Mouse (Mus musculus): ENCODE measurements around the gene Vsir.

Vsir gene

DNA sequence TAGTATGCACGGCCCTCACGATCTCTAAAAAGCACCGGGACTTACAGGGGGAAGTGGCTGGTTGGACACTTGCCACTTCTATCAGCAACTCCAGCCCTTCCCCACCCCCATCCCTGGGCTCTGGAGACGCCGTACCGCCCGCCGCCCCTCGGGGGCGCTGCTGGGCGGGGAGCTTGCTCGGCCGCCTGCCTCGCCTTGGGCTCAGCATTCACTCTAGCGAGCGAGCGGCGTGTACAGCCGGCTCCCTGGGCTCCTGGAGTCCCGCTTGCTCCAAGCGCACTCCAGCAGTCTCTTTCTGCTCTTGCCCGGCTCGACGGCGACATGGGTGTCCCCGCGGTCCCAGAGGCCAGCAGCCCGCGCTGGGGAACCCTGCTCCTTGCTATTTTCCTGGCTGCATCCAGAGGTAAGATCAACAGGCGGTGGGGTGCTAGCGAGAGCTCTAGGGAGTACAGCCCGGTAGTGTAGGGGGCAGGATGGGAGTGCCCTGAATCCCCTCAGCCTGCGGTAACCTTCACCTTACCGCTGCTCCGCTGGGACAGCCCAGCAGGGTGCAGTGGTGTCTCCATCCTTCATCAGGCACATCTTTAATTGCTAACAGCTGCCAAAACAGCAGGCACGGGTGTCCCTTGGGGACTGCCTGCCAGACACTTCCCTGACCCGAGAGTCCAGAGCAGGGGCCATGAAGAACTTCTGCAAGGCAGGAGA lies at the start of gene Vsir:
Gene Vsir (plus strand): TSS at position 151 of the 705 bp plus-strand sequence.
- peak; percentile 80 for DNase-seq (ENCODE audit: low read depth, low spot score)

DNA sequence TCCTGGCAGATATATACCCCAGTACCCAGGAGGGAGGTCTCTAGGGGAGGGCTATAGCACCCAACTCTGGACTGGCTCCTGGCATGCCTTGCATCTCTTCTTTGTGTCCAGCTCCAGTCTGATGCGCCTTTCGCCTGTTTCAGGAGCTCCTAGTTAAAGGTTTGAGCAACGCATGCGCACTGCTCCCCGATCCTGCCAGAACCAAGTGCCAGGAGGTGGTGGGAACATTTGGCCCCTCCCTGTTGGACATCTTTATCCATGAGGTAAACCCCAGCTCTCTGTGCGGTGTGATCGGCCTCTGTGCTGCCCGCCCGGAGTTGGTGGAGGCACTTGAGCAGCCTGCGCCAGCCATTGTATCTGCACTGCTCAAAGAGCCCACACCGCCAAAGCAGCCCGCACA lies 47.0 kb upstream of the Vsir start:
- DNase-seq (ENCODE audit: low read depth, low spot score): peak; percentile 82

DNA sequence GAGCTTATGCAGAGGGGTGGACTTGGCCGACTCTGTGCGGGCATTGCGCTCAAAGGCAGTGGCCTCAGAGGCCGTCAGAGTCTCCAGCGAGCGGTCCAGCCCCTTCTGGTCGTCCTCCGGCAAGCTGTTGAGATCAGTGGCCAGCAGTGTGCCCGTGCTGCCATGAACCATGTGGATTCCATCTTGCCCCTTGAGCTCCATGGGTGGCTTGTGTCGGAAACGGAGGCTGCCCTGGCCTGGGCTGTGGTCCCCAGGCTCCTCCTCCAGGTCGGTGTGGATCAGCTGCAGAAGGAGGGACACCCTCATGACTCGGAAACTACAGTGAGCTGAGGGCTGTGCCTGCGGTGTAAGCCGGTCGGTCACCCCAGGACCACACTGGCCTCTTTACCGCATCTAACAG lies 43.2 kb upstream of the Vsir start:
- no peak for DNase-seq (ENCODE audit: low read depth, low spot score)

DNA sequence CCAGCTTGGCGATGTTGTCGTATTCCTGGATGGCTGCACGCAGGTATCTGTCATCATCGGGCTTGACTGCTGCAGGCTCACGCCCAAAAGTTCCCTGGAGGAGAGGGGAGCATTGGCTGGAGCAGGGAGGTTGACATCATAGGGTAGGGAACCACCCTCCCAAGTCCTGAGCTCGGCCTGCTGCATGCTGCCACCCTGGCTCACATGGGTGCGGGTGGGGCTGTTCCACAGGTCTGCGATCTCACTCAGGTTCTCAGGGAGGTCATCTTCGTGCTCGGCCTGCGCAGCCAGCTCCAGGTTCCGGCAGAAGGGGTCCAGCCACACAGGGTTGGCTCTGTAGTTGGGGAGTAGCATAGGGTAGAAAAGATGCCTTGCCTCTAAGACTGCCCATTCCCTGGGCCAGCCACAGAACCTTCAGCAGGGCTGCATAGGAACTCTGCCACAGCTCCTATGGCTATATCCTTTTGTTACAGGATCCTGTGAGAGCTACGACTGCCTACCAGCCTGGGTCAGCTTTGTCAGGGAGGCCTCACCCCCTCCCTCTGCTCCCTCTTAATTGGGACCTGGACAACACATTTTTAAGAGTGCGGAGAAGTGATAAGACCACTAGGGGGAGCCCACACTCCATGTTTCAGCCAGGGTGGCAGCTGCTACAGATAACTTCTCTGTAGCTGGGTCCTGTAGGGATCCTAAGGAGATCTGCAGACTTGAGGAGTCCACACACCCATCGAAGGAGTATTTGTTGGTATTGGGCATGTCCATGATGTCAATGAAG lies 41.6 kb upstream of the Vsir start:
- peak; percentile 86 for DNase-seq (ENCODE audit: low read depth, low spot score)

DNA sequence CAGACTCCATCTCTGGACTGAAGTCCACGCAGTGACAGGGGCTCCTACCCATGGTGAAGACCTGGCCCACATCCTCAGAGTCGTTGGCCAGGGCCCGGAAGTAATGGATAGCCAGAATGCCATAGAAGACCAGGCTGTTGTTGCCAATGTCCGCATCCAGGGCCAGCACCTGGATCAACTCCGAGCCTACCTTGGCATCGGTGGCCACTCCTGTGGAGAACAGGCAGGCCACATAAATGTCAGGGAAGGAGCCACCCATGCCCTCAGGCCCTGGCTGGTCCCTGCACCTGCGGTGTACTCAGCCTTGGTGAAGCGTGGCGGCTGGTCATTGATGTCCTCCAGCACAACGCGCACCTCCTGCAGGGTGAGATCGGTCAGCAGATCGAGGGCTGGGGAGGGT lies 36.0 kb upstream of the Vsir start:
- DNase-seq (ENCODE audit: low read depth, low spot score): no peak

DNA sequence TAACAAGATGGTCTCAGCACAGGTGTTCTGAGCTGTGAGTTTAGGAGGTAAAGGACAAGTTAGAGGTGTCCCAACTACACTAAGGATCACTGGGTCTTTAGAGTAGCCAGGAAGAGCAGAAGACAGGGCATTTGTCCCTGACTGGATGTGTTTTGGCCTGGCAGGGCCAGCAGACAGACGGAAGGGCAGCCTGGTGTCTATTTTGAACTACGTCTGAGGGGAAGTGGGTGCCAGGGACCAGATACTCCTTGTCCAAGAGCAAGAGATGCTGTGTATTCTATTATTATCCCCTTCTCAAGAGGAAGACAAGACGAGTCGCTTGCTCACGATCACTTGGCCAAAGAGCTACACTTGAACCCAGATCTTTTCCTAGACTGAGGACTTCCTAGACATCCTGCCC lies 33.0 kb upstream of the Vsir start:
- DNase-seq (ENCODE audit: low read depth, low spot score): no peak

DNA sequence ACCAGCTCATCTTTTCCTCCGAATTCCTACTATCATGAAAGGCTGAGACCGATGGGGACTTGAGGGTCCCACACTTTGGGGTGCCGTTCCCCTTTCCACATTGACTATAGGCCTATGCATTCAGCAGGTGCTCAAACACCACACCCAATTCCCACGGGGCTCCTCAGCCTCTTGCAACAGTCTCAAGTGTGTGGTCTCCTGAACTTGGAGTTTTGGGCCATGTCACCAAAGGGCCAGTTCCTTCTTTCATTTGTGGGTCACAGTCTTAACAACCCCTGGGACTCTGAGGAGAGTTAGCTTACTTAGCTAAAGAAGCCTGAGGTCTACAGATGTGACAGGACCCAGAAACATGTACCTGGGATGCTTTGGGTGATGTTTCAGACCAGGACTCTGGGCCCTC lies 30.5 kb upstream of the Vsir start:
- DNase-seq (ENCODE audit: low read depth, low spot score): no peak

DNA sequence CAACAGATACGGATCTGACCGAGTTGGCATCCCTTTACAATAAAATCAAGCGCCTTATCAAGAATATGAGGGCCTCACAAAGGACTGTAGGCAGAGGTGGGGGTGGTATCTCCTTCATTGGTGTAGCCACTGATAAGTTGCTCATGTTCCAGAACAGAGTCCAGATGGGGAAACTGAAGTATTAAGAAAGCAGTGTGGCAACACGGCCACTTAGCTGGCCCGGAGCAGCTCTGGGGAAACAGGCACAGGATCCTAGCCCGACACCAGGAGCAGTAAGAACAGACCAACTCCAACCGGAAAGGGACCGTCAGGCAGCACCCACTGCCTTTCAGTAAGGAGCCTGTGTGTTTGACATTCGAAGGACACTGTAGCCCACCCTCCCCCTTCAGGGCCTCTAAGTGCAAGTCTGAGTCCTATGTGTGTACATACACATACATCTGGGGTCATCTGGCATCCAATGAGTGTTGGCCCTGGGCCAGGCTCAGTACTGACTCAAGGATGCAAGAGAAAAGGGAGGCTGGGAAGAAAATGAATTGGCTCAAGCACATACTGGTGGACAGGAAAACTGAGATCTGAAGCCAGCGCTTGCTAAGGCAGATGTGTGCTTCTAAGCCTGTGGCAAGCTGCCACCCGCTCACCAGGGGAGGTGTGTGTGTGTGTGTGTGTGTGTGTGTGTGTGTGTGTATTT lies 17.5 kb upstream of the Vsir start:
- no peak for DNase-seq (ENCODE audit: low read depth, low spot score)

DNA sequence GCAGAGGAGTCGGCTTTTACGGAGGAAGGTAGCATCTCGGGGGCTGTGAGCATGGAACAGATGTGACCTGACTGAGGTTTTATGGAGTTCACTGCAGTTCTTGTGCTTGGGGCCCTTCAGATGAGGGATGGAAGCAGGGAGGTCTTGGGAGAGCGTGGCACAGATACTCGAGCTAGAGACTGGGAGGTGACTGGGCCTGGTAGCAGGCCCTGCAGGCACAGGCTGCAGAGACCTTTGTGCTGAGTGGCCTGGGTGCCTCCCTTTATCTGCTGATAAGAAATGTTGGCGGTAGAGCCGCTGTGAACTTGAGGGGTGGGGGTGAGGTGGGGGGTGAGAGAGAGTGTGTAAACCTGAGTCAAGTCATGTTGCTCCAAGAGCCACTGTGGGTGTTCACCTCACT lies 12.1 kb upstream of the Vsir start:
- no peak for DNase-seq (ENCODE audit: low read depth, low spot score)

DNA sequence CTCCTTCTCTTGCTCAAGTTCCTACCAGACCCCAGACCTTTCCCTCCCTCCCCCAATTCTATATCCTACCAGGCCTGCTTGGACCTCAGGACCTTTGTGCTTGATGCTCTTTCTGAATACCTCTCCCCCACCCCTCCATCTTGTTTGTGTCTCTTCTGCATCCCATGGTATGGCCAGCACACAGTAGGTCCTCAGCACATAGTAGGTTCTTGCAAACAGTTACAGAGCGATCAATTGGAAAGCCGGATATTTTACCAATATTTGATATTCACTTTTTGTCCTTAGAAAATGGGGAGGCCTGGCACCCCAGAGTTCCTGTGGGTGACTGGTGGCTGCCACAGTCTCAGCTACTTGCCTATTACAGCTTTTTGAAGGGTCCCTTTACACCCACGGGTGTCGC lies 11.6 kb upstream of the Vsir start:
- no peak for DNase-seq (ENCODE audit: low read depth, low spot score)

DNA sequence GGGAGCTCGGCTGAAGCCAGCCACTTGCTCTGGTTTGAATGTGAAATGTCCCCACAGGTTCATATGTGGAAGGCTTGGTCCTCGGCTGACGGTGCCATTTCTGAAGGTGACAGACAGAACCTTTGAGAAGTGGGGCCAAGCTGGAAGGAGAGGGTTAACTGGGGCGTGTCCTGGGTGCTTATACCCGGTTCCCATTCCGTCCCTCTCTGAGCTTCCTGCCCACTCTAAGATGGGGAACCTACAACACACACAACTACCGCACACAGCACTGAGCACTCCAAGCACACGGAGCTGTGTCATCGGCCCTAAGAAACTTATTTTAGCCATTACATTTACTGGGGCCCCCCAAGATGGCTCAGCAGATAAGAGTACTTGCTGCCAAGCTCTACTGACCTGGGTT lies 5.1 kb upstream of the Vsir start:
- DNase-seq (ENCODE audit: low read depth, low spot score): no peak

DNA sequence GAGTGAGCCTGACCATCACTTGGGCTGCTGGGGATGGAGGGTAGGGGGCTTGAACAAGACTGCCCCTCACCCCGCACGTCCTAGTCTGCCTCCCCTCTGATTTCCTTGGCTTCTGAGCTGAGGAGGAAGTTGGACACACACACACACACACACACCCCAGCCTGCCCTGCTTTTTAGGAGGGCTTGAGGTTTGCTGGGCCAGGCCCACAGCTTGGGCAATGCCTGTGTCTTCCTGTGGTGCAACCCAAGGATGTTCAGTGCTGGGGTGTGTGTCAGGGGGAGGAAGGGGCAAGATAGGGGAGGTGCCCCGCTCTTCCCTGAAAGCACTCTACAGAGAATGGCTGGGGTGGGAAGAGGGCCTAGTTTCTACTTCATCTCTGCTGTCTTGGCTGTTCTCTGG lies 2.5 kb upstream of the Vsir start:
- DNase-seq (ENCODE audit: low read depth, low spot score): no peak

DNA sequence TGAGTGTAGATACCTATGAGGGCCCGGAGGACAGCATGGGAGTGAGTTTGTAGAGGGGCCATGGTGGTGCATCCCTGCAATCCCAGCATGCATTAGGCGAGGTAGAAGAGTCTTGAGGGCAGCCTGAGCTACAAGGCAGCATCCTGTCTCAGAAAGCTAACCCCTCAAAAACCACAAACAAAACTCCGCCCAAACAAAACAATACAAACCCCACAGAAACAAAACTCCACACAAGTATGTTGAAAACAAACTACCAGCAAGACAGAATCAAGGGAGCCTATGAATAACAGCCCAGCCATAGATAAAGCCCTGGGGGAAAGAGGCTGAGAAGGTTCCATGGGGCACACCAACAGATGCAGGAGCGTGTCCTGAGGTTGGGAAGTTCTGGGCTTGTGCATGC lies 595 bp upstream of the Vsir start:
- no peak for DNase-seq (ENCODE audit: low read depth, low spot score)

DNA sequence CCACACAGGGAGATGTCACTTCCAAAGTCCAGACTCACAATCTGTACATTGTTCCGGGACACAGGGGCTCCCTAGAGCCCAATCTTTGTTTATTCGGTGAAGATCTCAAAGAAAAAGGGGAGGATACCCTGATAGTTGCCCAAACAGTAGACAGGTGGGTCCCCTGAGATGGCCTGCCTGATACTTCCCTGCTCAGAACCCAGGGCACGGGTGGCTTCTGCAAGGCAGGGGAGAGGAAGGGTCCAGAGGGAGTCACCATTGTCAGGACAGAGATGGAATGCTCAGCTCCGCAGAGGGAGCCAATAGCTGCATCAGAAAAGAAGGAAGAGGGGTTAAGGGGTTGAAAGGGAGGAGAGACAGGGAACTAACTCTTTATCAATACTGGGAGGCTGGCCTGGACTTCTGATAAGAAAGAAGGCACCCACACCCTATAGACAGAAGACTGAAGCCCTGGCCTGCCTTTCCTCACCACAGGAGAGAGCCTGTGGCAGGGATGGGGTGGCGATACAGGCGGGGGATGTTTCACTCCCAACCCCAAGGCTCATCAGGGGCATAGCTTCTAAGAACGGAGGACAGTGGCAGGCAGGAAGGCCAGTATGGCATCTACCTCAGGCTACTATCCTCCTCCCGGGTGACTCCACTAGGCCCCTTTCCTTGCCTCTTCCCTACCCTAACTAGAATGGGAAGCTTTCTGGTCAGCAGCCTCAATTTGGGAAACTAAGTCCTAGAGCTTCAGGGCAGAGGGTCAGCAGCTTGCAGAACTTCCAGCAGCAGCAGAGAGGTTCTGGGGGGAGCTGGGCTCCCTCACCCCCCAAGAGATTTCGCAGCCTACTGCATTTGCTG lies 1.3 kb downstream of the Vsir start:
- DNase-seq (ENCODE audit: low read depth, low spot score): no peak

DNA sequence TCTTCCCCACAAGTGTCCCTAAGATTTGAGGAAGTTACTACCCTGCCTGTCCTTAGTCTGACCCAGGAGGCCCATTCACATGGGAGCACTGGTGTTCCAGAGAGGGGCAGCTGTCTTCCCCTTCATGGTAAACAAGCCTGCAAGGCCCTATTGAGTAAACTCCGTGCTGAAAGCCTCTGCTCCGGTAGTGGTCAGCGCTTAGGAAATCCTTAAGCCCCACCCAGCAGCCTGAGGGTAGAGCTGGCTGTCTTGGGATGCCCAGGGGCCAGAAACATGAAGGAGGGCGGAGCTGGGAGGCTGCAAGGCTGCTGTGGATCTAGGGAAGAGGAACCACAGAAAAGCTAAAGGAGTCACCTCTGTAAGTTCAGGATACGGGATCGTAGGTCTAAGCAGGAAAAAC lies 2.4 kb downstream of the Vsir start:
- no peak for DNase-seq (ENCODE audit: low read depth, low spot score)

DNA sequence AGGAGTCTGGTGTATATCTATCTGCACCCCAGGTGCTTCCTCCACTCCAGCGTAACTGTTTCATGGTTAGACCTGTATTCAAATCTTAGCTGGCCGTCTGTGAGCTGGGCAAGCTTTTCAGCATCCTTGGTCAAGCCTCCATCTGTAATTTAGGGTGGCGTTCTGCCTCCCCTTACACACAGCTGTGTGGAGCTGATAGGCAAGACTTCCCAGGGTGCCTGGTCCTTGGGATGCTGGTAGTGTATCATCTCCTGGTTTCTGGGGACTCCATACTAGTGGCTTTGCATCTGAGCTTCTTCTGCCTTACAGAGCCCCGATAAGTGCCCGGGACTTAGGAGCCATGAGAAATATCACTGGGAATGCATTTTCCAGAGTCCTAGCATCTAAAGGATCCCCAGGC lies 3.0 kb downstream of the Vsir start:
- DNase-seq (ENCODE audit: low read depth, low spot score): no peak

DNA sequence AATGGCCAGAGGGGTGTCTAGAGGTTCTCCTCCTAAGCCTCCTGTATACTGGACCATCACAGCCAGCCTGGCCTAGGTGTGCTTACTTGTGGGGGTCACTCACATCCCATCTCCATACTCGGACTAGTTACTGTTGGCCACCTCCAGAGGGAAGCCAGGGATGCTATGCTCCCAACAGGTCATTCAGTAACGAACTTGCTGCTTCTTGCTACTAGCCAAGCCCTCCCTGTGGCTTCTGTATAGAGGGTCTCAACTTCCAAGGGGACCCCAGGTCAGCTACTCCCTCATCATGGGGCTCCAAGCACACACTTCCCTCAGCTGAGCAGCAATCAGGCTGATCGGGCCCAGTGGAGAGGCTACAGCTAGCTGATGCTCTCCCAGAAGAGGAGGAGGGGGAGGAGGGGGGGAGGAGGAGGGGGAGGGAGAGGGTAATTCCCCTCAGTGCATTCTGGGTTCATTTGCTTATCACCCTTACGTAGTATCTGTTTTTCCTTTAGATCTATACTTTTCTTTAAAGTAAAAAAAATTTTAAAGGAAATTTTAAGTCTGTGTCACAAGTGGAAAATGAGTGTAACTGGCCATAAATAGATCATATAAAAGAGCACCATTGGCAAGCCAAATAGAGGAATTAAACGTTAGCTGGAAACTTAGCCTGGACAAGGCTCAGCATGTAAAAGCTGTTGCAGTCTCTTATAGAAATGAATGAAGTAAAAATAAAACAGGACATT lies 3.6 kb downstream of the Vsir start:
- DNase-seq (ENCODE audit: low read depth, low spot score): no peak

DNA sequence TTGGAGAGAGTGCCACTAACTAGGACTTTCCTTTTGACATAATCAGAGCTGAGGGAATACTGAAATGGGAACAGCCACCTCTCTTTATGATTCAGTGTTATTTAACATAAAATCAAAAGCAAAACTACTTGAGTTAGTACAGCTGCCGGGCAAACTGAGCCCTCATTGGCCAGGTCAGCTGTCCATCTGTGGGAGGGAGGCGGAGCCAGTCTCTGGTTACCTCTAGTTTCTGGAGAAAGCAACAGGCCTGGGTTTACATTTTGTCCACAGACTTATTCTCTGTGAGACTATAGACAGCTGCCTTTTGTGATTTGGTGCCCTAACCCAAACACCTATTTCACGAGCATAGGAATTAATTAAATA lies 4.1 kb downstream of the Vsir start:
- DNase-seq (ENCODE audit: low read depth, low spot score): peak; percentile 60

DNA sequence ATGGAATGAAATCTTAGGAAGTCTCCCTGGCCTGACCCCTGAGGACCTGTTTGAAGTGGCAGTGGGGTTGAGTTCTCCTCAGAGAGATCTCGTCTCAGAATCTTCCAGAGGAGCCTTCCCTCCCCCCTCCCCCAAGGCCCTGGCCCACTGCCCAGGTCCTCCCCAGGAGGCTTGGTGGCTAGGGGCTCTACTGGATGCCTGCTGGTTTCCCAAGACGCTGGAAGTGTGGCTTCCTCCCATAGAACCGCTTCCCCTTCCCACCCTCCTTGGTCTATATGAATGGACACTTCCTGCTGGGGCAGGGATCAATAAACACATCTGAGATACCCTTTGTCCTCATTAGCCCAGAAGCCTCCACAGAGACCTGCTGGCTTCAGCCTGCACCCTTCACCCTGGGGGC lies 4.6 kb downstream of the Vsir start:
- DNase-seq (ENCODE audit: low read depth, low spot score): no peak

DNA sequence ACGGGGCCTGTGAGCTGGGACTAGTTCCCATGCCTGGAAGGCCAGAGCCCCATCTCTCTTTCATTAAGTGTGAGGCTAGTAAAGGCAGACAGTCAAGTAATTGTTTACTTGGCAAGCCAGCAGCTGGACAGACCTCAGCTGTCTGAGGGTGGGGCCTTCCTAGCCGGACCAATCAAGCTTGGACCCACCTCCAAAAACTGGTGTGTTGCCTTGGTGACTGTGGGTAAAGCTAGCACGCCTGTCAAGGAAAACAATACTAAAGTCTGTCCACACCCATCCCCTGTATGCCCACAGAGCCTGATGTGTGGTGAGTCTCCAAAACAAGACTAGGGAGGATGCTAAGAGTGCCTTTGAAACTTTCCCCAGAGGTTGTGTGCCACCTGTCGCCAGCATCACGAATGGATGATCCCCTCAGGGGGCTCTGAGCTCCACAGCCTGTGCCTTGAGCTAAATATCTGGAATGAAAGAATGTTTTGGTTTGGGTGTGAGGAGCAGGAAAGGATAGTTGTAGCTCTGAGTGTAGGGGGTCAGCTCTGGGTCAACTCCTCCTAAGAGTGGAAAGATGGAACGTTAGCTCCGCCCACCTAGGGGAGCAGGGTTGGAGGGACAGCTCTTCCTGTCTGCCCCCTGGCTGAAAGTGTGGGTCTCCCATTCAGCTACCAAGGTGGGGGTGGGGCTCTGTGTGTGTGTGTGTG lies 5.3 kb downstream of the Vsir start:
- peak; percentile 78 for DNase-seq (ENCODE audit: low read depth, low spot score)

Data from R1 (cell line).